Comparison of ENCODE assay signal across 24 mouse cellular contexts in the genomic region with DNA sequence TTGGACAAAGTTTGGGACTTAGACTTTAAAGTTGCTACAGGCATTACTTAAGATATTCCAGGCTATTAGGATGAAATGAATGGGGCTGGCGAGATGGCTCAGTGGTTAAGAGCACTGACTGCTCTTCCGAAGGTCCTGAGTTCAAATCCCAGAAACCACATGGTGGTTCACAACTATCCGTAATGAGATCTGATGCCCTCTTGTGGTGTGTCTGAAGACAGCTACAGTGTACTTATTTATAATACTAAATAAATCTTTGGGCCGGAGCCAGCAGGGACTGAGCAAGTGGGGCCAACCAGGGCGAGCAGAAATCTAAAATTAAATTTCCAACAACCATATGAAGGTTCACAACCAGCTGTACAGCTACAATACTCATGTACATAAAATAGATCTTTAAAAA. TPM values are rescaled to one million over a fixed set of nuclear protein-coding genes. Genes with fewer than 3 reads are reported as not detected.
"Had no signal": no experiment of that assay in that cellular context is flagged by ENCODE, and none has a peak within 500 bp of the region (broad histone marks: within the 10 kb centered on the region; RNA-seq: fewer than 3 reads in every experiment).

No protein-coding gene starts in this region.

RNA-seq across cellular contexts. Expression of a gene that starts 15.5 kb away (rescaled TPM):
- total RNA-seq: gastrocnemius, adult 8-10 months; gastrocnemius, postnatal 14 days; gastrocnemius, postnatal 36 days; heart, adult 8-10 months; heart, postnatal 14 days; heart, postnatal 36 days; hematopoietic stem cell, adult 5-6 weeks; hindbrain, postnatal 0 days; layer of hippocampus, adult 8-10 months; layer of hippocampus, postnatal 14 days; layer of hippocampus, postnatal 36 days; left cerebral cortex, adult 18-20 months; left cerebral cortex, postnatal 14 days; left cerebral cortex, postnatal 36 days had no signal
- polyA plus RNA-seq: frontal cortex, adult 2 months; heart, embryonic 10.5 days; heart, embryonic 14.5 days; hindbrain, embryonic 11.5 days; hindbrain, embryonic 13.5 days; hindbrain, embryonic 15.5 days; hindbrain, postnatal 0 days; kidney, embryonic 15.5 days; limb, embryonic 10.5 days; limb, embryonic 12.5 days; liver, embryonic 11.5 days had no signal
